Mouse (Mus musculus) liver, embryonic 12.5 days (tissue): Measurements from ENCODE around the gene Sucla2. TPM values are rescaled to one million over a fixed set of nuclear protein-coding genes. Genes with fewer than 3 reads are reported as not detected.

ENCODE experiments used
- ATAC-seq: fragments of 200-750 bp; cut with Nextera tagmentation; 2 replicates; pipeline ENCODE4 v1.8.0; 2017; ENCODE audit warnings: moderate number of reproducible peaks, mild to moderate bottlenecking, moderate library complexity
- H3K27ac ChIP-seq: fragments of 300-500 bp; sonication (generic); 2 replicates; pipeline ENCODE4 v1.5.1; 2016; ENCODE audit warnings: mild to moderate bottlenecking
- H3K27me3 ChIP-seq: fragments of 300-500 bp; sonication (generic); replicated peaks from 2 replicates; pipeline ENCODE4 v1.6.1; 2016; ENCODE audit warnings: mild to moderate bottlenecking, moderate library complexity
- H3K36me3 ChIP-seq: fragments of 300-500 bp; sonication (generic); 2 replicates; pipeline ENCODE4 v1.6.1; 2016; ENCODE audit warnings: mild to moderate bottlenecking, moderate library complexity
- H3K4me1 ChIP-seq: fragments of 300-500 bp; sonication (generic); 2 replicates; pipeline ENCODE4 v1.6.1; 2016
- H3K4me2 ChIP-seq: fragments of 300-500 bp; sonication (generic); 2 replicates; pipeline ENCODE4 v1.6.1; 2016; ENCODE audit warnings: mild to moderate bottlenecking, moderate library complexity
- H3K4me3 ChIP-seq: fragments of 300-500 bp; sonication (generic); 2 replicates; pipeline ENCODE4 v1.5.1; 2016; ENCODE audit warnings: mild to moderate bottlenecking, moderate library complexity
- H3K9ac ChIP-seq: fragments of 300-500 bp; sonication (generic); 2 replicates; pipeline ENCODE4 v1.6.1; 2016; ENCODE audit warnings: mild to moderate bottlenecking, moderate library complexity
- H3K9me3 ChIP-seq: fragments of 300-500 bp; sonication (generic); replicated peaks from 2 replicates; pipeline ENCODE4 v1.6.1; 2016; ENCODE audit warnings: mild to moderate bottlenecking, moderate library complexity
- WGBS: fragments of 180-500 bp; shearing (Covaris S2); methylation state at CpG from one replicate; pipeline ENCODE4 v1.1.7; 2016; ENCODE audit not compliant: insufficient replicate concordance; 5-methylcytosine and 5-hydroxymethylcytosine counted together
- polyA plus RNA-seq: library from polyadenylated mRNA; unstranded; fragments of >200 nt; fragmentation: Nextera tagmentation; extraction: Ambion mirVana; gene quantifications from 2 replicates; pipeline ENCODE4 v1.2.1, GENCODE M21; 2016

Sucla2 gene
- polyA plus RNA-seq, 1 experiment from 2014 or later: 65.1 TPM

DNA sequence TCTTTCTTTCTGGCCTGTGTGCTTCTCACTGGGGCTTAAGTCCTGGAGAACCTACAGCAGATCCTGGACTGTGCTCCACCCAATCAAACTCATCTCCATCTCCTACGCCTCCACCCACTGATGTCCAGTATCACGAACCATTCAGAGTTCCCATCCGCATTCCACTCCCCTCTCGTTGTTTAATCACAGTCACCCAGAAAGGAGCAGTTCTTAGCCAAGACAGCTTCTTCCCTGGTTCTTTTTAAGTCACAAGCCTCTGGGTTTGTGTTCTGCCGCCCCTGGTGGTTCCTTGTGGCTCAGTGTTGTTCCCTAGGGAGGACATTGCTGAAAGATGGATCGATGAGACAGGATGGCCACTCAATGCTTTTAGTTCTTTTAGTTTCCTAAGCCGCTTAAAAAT lies 29.4 kb upstream of the Sucla2 start:
- Histone ChIP-seq H3K9me3 (no peaks in the 10 kb centered on the region), H3K27ac (no peak overlapping the region), H3K27me3 (no peaks in the 10 kb centered on the region), H3K4me1 (peaks cover 5% of the 10 kb centered on the region), H3K4me3 (no peak overlapping the region), H3K36me3 (no peaks in the 10 kb centered on the region), H3K9ac (no peak overlapping the region), H3K4me2 (no peak overlapping the region)
- WGBS: 66% methylated on average over 7 of the region's 7 CpGs
- ATAC-seq: no peak

DNA sequence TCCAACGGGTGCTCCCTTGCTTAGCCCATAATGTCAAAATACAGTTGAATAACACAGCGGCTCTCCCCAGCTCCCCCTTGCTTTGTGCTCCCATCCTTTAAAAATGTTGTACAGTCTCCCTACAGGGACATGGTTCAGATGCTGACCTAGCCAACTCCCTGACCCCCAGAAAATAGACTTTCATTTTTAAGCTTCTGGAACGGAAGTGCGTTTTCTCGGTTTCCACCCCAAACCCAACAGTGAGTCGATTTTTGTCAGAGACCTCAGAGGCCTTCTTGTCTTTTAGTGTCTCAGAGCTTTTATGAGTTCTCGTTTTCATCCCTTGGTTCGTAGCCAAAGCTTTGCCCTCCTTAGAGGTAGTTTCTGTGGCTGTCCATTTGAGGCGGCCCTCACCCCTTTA lies 23.8 kb upstream of the Sucla2 start:
- ATAC-seq: no peak

DNA sequence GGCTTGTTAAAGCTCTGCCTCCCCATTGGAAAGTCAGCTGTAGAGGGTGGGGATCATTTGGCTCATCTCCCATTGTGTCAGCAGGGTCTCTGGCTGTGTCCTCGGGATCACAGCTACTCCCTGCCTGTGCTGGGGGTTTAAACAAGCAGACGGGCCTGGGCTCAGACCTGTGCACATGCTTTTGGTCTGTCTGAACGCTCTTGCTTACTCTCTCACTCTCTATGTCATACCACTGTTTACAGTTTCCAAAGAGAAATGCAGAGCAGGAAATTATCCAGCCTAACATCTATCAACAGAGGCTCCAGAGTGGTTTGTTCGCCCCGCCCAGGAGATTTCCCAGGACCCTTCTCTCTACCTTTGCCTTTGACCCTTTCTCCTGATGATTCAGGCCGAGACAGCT lies 23.4 kb upstream of the Sucla2 start:
- ATAC-seq: no peak
- Histone ChIP-seq H3K27me3 (no peaks in the 10 kb centered on the region), H3K4me1 (peaks cover 8% of the 10 kb centered on the region), H3K4me3 (no peak overlapping the region), H3K9me3 (no peaks in the 10 kb centered on the region), H3K4me2 (no peak overlapping the region), H3K27ac (no peak overlapping the region), H3K36me3 (no peaks in the 10 kb centered on the region), H3K9ac (no peak overlapping the region)
- 69% methylated on average over 6 of the region's 6 CpGs for WGBS

More for the DNA sequence above, 23.8 kb upstream of the Sucla2 start:
- no peaks in the 10 kb centered on the region for H3K36me3 ChIP-seq
- H3K4me3 ChIP-seq: no peak overlapping the region
- H3K9me3 ChIP-seq: no peaks in the 10 kb centered on the region
- H3K27me3 ChIP-seq: no peaks in the 10 kb centered on the region
- 76% methylated on average over 9 of the region's 9 CpGs for WGBS
- no peak overlapping the region for H3K9ac ChIP-seq
- no peak overlapping the region for H3K27ac ChIP-seq
- no peak overlapping the region for H3K4me2 ChIP-seq
- H3K4me1 ChIP-seq: peaks cover 4% of the 10 kb centered on the region

DNA sequence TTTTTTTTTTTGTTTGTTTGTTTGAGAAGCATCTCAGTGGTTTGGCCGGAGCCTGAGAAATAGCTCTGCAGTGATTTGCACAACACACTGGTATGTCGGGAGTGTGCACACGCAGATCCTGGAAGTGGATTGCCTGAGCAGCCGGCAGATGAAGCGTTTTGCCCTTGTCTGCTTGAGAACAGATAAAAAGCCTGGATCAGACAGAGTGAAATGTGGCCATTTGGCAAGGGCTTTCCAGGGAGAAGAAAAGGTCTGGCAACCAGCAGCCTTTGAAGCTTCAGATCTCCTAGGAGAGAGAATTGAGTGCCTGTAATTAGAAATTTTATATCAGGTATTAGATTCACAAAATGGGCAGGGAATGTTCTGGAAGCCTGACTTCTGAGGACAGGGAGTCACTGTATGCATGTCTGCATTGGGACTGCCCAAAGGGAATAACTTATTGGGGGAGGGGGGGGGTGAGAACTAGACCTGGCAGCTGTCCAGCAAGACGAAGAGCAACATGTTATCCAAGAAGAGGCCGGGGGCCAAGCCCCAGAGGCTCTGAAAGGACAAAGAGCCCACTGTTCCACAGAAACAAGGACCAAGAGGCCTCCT lies 22.4 kb upstream of the Sucla2 start:
- WGBS: 47% methylated on average over 7 of the region's 7 CpGs
- H3K27ac ChIP-seq: no peak overlapping the region
- H3K9ac ChIP-seq: no peak overlapping the region
- H3K4me1 ChIP-seq: peaks cover 11% of the 10 kb centered on the region
- H3K36me3 ChIP-seq: no peaks in the 10 kb centered on the region
- no peaks in the 10 kb centered on the region for H3K27me3 ChIP-seq
- no peak for ATAC-seq
- H3K4me3 ChIP-seq: no peak overlapping the region
- no peak overlapping the region for H3K4me2 ChIP-seq
- no peaks in the 10 kb centered on the region for H3K9me3 ChIP-seq

DNA sequence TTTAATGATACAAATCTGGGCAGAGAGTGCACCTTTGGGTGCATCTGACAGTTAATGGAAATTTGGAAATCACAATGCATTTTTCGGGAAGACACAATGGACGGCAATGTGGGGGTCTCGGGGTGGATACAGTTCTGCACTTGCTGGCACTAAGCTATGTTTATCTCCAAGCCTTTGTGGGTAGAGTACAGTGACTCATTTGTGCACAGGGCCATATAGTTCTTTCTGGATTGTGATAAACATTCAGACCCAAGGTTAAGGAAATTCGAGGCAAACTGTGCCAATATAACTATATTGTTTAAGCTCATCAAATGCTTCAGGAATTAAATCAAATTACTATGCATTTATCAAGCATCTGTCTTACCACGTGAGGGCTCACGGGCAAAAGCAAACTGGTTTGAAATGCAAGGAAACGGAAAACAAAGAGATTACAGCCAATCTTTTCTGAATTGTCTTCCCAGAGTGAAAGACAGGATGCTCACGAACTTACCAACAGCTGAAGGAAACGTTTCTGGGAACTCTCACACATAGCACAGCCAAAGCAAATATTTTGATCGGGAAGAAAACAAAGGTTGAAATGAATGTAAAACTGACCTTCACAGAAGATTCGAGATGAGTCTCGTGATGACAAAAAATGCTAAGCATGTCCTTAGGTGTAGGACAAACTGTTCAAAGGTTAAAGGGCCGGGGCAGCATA lies 21.7 kb upstream of the Sucla2 start:
- H3K4me2 ChIP-seq: no peak overlapping the region
- H3K36me3 ChIP-seq: no peaks in the 10 kb centered on the region
- H3K4me1 ChIP-seq: peaks cover 16% of the 10 kb centered on the region
- H3K4me3 ChIP-seq: no peak overlapping the region
- H3K27ac ChIP-seq: no peak overlapping the region
- 50% methylated on average over 13 of the region's 13 CpGs for WGBS
- H3K9ac ChIP-seq: no peak overlapping the region
- ATAC-seq: no peak
- no peaks in the 10 kb centered on the region for H3K27me3 ChIP-seq
- no peaks in the 10 kb centered on the region for H3K9me3 ChIP-seq

DNA sequence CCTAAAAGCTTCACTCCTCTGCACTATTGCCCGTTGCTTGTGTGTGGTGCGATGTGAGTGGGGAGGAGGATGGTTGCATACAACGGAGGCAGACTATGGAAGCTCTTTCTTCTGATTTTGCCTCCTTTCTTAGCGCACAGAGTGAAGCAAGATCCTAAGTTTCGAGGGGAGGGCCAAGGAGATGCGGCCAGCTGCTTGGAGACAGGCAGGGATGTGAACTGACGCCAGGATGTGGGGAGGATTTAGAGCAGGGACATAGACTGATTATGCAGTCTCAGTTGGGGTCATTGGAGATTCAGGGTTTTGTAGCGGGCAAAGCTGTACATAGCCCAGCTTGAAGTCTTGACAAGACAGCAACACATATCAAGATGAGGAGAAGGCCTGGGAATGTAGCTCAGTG lies 18.8 kb upstream of the Sucla2 start:
- Histone ChIP-seq H3K27ac (no peak overlapping the region), H3K27me3 (no peaks in the 10 kb centered on the region), H3K4me3 (no peak overlapping the region), H3K4me2 (no peak overlapping the region), H3K9me3 (no peaks in the 10 kb centered on the region), H3K36me3 (no peaks in the 10 kb centered on the region), H3K9ac (no peak overlapping the region), H3K4me1 (peaks cover 26% of the 10 kb centered on the region)
- no peak for ATAC-seq
- WGBS: 44% methylated on average over 8 of the region's 8 CpGs

DNA sequence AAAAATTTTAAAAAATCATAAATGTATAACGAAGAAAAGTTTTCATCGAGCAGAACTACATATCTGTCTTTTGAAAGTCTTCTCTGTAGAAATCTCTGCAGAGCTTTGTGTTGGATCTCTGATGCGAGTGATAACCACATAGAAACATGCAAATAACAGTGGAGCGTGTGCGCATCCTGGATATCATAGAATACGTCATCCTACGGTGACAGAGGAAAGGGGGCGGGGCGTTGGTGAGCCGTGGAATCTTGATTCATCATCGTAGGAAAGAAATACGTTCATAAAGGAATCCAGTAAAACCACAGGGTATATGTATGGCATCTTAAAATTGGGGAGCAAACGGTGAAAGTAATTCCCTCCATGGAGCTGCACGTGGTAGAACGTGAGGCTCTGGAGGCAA lies 17.9 kb upstream of the Sucla2 start:
- peaks cover 33% of the 10 kb centered on the region for H3K4me1 ChIP-seq
- H3K9ac ChIP-seq: no peak overlapping the region
- 69% methylated on average over 15 of the region's 15 CpGs for WGBS
- H3K27ac ChIP-seq: no peak overlapping the region
- ATAC-seq: no peak
- H3K4me3 ChIP-seq: no peak overlapping the region
- H3K27me3 ChIP-seq: no peaks in the 10 kb centered on the region
- peak overlapping the region; percentile 55 for H3K4me2 ChIP-seq
- H3K9me3 ChIP-seq: no peaks in the 10 kb centered on the region
- peaks cover 4% of the 10 kb centered on the region for H3K36me3 ChIP-seq

DNA sequence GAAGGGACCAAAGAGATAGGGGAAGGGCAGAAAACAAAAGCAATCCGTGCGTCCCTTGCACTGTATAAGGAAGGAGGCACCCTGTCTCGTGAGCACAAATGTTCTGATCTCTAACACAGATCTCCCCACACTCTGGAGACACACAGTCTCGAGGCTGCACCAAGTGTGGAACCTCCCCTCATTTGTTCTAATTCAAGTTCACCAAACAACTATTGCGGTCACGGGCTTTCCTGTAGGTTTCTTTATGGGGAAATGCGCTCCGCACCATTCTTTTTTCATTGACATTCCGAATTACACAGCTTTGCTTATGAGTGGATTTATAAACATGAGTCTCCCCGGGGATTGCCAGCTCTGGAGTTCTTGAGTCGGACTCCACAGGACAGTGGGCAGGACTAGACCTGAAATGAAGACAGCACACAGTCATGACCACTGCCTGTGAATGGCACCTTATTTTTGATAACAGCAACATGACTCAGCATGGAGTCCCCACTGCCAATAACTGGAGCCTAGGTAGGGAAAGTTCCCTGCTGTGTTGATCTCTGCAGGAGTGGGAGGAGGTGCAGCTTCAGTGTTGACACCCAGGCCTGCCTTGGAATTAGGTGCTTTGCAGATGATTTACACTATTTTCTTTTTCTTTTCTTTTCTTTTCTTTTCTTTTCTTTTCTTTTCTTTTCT lies 17.3 kb upstream of the Sucla2 start:
- peak; percentile 68 for ATAC-seq
- Histone ChIP-seq H3K9me3 (no peaks in the 10 kb centered on the region), H3K4me2 (peak overlapping the region; percentile 55), H3K27ac (peak overlapping the region; percentile 45), H3K36me3 (peaks cover 11% of the 10 kb centered on the region), H3K27me3 (no peaks in the 10 kb centered on the region), H3K4me1 (peaks cover 37% of the 10 kb centered on the region), H3K4me3 (no peak overlapping the region), H3K9ac (peak overlapping the region; percentile 35; the same call in 1 of the 2 replicates)
- 42% methylated on average over 11 of the region's 11 CpGs for WGBS

DNA sequence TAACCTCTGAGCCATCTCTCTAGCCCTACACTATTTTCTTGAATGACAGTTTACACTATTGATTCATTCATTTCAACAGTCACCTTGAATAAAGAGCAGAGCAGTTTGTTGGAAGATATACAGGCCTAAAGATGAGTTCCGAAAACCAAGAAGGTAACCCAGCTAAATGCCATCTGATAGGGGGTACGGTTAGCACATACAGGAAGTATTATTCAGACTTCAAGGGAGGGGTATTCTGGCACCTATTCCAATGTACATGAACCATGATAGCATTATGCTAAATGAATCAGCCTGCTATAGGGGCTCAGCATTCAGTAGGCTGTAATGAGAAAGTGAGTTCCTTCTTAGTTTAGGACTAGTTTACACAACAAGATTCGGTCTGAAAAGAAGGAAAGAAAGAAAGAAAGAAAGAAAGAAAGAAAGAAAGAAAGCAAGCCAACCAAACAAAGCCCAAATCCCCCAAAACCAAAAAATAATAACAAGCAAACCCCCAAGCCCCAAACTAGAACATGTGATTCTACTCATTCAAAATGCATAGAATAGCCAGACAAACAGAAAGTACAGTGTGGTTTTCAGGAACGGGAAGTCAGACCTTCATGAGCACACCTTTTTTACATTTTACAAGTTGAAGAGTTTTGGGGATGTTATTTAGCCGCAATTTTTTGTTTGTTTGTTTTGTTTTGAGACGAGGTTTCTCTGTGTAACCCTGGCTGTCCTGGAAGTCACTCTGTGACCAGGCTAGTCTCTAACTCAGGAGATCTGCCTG lies 16.3 kb upstream of the Sucla2 start:
- H3K27me3 ChIP-seq: no peaks in the 10 kb centered on the region
- no peak for ATAC-seq
- H3K4me3 ChIP-seq: no peak overlapping the region
- H3K4me1 ChIP-seq: peaks cover 37% of the 10 kb centered on the region
- no peak overlapping the region for H3K4me2 ChIP-seq
- H3K36me3 ChIP-seq: peaks cover 17% of the 10 kb centered on the region
- WGBS: 82% methylated on average over 6 of the region's 6 CpGs
- no peak overlapping the region for H3K9ac ChIP-seq
- H3K9me3 ChIP-seq: no peaks in the 10 kb centered on the region
- no peak overlapping the region for H3K27ac ChIP-seq

DNA sequence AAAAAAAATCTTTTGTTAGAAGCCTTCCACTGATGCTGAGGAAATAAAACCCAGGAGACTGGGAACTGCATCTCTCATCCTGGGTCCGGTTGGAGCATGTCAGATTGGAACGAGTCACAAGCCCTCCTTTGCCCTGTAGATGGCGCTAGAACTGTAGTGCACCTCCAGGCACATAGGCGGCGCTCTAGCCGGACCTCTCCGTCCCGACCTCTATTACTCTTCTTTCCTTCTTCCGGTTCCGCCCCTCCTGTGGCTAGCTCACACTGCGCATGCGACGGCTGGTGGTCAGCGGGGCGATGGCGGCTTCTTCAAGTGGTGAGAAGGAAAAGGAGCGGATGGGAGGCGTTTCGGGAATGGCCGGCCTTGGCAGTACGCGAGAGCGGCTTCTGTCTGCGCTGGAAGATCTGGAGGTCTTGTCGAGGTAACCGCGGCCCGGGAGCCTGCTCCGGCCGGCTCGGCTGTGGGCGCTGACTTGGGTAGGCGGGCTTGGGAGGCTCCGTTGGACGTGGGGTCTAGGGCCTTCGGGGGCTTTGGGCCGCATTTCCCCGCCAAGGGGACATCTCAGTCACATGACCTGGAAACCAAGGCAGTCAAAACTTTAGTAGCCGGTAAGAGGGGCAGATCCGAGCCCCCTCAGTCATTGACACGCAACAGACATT lies 15.2 kb upstream of the Sucla2 start, which contains the start of gene Med4:
Gene Med4 (plus strand): TSS at position 261 of the 659 bp plus-strand sequence.
- H3K9me3 ChIP-seq: no peaks in the 10 kb centered on the region
- ATAC-seq: peak; percentile 89
- H3K9ac ChIP-seq: peak within 1 kb of the TSS; percentile 91
- peak within 1 kb of the TSS; percentile 97 for H3K4me3 ChIP-seq
- no peaks in the 10 kb centered on the region for H3K27me3 ChIP-seq
- H3K4me1 ChIP-seq: peaks cover 37% of the 10 kb centered on the region
- peaks cover 24% of the 10 kb centered on the region for H3K36me3 ChIP-seq
- peak within 1 kb of the TSS; percentile 91 for H3K4me2 ChIP-seq
- 2% methylated on average over 41 of the region's 41 CpGs for WGBS
- H3K27ac ChIP-seq: peak within 1 kb of the TSS; percentile 68

DNA sequence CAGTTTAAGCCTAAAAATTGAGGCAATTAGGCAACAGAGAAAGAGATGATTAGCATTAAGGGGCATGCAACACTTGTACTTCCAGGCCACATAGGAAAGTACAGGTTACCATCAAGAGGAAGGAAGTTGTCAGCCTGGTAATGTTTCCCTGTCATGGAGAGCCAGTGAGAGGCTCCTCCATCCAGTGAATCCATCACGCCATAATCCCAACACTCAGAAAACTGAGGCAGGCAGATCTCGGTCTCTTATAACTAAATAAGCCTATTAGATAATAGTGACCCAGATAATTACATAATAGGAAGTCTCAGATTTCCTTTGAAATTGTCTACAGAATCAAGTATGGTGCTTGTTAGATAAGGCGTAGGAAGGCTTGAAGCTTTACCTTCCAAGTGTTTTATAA lies 983 bp upstream of the Sucla2 start:
- no peak for ATAC-seq
- 59% methylated on average over 3 of the region's 3 CpGs for WGBS
- peak overlapping the region; percentile 70 for H3K4me2 ChIP-seq
- peaks cover 14% of the 10 kb centered on the region for H3K4me1 ChIP-seq
- H3K36me3 ChIP-seq: no peaks in the 10 kb centered on the region
- no peak overlapping the region for H3K27ac ChIP-seq
- no peaks in the 10 kb centered on the region for H3K9me3 ChIP-seq
- peak overlapping the region; percentile 63 for H3K4me3 ChIP-seq
- no peaks in the 10 kb centered on the region for H3K27me3 ChIP-seq
- peak overlapping the region; percentile 65; the same call in 1 of the 2 replicates for H3K9ac ChIP-seq
